ENCODE assay signal across 19 mouse cellular contexts in the genomic region with DNA sequence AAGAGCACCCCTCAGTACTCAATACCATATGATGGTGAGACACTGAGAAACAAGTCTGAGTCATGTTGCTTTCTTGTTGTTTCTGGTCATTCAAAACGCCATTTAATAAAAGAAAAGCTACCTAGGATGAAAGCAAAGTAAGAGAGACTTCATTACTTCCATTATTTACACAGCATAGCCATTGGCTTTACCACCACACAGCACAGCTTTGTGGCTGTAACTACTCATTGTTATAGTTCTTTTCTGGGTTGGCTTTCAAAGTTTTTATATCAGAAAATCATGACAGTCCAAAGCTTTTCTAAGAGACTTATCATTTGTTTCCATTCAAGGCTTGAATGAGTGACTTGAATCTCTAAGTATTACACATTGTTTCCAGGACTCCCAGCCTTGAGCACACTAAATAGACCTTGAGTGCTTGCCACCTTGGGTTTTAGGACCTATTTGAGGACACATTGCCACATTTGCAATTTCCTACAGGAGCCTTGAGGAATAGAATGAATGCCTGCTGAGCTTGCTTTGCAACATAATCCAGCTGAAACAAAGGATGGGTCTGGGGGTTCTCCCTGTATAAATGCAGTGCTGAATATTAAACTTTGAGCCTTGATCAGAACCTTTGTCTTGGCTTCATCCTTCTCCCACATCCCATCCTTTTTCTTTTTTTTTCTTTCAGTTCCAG.
DNase-seq lines count a peak whose midpoint lies in the region; ATAC-seq and TF ChIP-seq lines count a peak whose summit lies in the region.
"Had no signal": no experiment of that assay in that cellular context is flagged by ENCODE, and none has a peak within 500 bp of the region (broad histone marks: within the 10 kb centered on the region; RNA-seq: fewer than 3 reads in every experiment).

No protein-coding gene starts in this region.

- in situ Hi-C loops in ES-E14 (cut with MboI; ENCODE audit: low sequenced_read_pairs in 2 of 2, unreplicated experiment in 2 of 2) = no loop called here

- WGBS in hindbrain, embryonic 11.5 days = 18% methylated on average over 1 of the region's 1 CpGs
- 9% methylated on average over 1 of the region's 1 CpGs for WGBS in hindbrain, embryonic 13.5 days
- WGBS in hindbrain, embryonic 16.5 days = 17% methylated on average over 1 of the region's 1 CpGs

- H3K36me3 ChIP-seq in hindbrain, embryonic 11.5 days (ENCODE audit: control insufficient read depth, insufficient read depth, low read length) = no peaks in the 10 kb centered on the region
- H3K36me3 ChIP-seq in hindbrain, embryonic 13.5 days = no peaks in the 10 kb centered on the region
- H3K36me3 ChIP-seq in ES-E14 (ENCODE audit: control insufficient read depth, insufficient read depth, low read length, poor library complexity, severe bottlenecking) = no peaks in the 10 kb centered on the region; the same call in 1 of the 2 replicates
- no peaks in the 10 kb centered on the region for H3K36me3 ChIP-seq in hindbrain, embryonic 16.5 days (ENCODE audit: control insufficient read depth, insufficient read depth, low read length)
- H3K36me3 ChIP-seq: heart, embryonic 10.5 days; stomach, embryonic 15.5 days had no signal

- no peaks in the 10 kb centered on the region for H3K27me3 ChIP-seq in hindbrain, embryonic 11.5 days (ENCODE audit: control insufficient read depth, insufficient read depth, low read length)
- no peaks in the 10 kb centered on the region for H3K27me3 ChIP-seq in hindbrain, embryonic 13.5 days
- H3K27me3 ChIP-seq in hindbrain, embryonic 16.5 days (replicated peaks; ENCODE audit: control insufficient read depth, insufficient read depth, low read length) = no peaks in the 10 kb centered on the region
- H3K27me3 ChIP-seq: stomach, embryonic 15.5 days had no signal

- H3K27ac ChIP-seq in hindbrain, embryonic 11.5 days (ENCODE audit: low read depth, low read length) = no peak overlapping the region
- no peak overlapping the region for H3K27ac ChIP-seq in hindbrain, embryonic 13.5 days
- no peak overlapping the region; the same call in 1 of the 2 replicates for H3K27ac ChIP-seq in ES-E14 (ENCODE audit: insufficient read depth, low read depth, low read length, poor library complexity, severe bottlenecking)
- H3K27ac ChIP-seq in hindbrain, embryonic 16.5 days (ENCODE audit: low read depth, low read length) = no peak overlapping the region
- H3K27ac ChIP-seq: heart, embryonic 10.5 days; stomach, embryonic 15.5 days had no signal

- no peak overlapping the region for H3K9ac ChIP-seq in hindbrain, embryonic 11.5 days (ENCODE audit: low read depth, low read length)
- H3K9ac ChIP-seq in hindbrain, embryonic 13.5 days = no peak overlapping the region
- H3K9ac ChIP-seq in ES-E14 (ENCODE audit: insufficient read depth, low read depth, low read length, poor library complexity, severe bottlenecking) = no peak overlapping the region
- H3K9ac ChIP-seq in hindbrain, embryonic 16.5 days (ENCODE audit: low read depth, low read length) = no peak overlapping the region
- H3K9ac ChIP-seq: stomach, embryonic 15.5 days had no signal

- H3K4me2 ChIP-seq in hindbrain, embryonic 11.5 days (replicated peaks; ENCODE audit: low read depth, low read length) = no peak overlapping the region
- H3K4me2 ChIP-seq in hindbrain, embryonic 13.5 days = no peak overlapping the region
- no peak overlapping the region for H3K4me2 ChIP-seq in hindbrain, embryonic 16.5 days (ENCODE audit: low read length)
- H3K4me2 ChIP-seq: stomach, embryonic 15.5 days had no signal

- DNase-seq in hindbrain, embryonic 11.5 days (ENCODE audit: low spot score) = no peak
- DNase-seq in ES-E14 (ENCODE audit: low read depth, low spot score) = peak; percentile 21
- DNase-seq in brain, embryonic 14.5 days (ENCODE audit: low read depth) = peak; percentile 75
- no peak for DNase-seq in urinary bladder, postnatal 14 days (ENCODE audit: low spot score)
- DNase-seq in heart, postnatal 14 days = no peak
- DNase-seq: cerebellum, adult 11-12 months; cerebellum, postnatal 14 days; embryo, embryonic 11 days; kidney, adult 18-20 months; kidney, postnatal 10 days; left cerebral cortex, postnatal 4 days; liver; retina, postnatal 1 day; thymus, adult 2 months had no signal

- intact Hi-C loops in heart, postnatal 14 days (cut with DNase I) = no loop called here

- H3K4me3 ChIP-seq in hindbrain, embryonic 11.5 days (ENCODE audit: low read depth, low read length) = no peak overlapping the region
- no peak overlapping the region for H3K4me3 ChIP-seq in hindbrain, embryonic 13.5 days
- no peak overlapping the region for H3K4me3 ChIP-seq in ES-E14 (ENCODE audit: insufficient read depth in 1 of 2, low read depth in 1 of 2, low read length in 2 of 2, poor library complexity in 1 of 2, severe bottlenecking in 1 of 2)
- H3K4me3 ChIP-seq in hindbrain, embryonic 16.5 days (ENCODE audit: low read length) = no peak overlapping the region
- H3K4me3 ChIP-seq: heart, embryonic 10.5 days; stomach, embryonic 15.5 days had no signal

- H3K9me3 ChIP-seq in hindbrain, embryonic 11.5 days (ENCODE audit: control insufficient read depth, low read length) = no peaks in the 10 kb centered on the region
- no peaks in the 10 kb centered on the region for H3K9me3 ChIP-seq in hindbrain, embryonic 13.5 days
- no peaks in the 10 kb centered on the region for H3K9me3 ChIP-seq in ES-E14 (ENCODE audit: control insufficient read depth, insufficient read depth, low read depth, low read length)
- no peaks in the 10 kb centered on the region for H3K9me3 ChIP-seq in hindbrain, embryonic 16.5 days (ENCODE audit: control insufficient read depth, low read length)
- H3K9me3 ChIP-seq: heart, embryonic 10.5 days; stomach, embryonic 15.5 days had no signal

- no peak for TF ChIP-seq POLR2A in brain, embryonic 14.5 days (IDR thresholded peaks at IDR 0.05; ENCODE audit: borderline replicate concordance, extremely low read depth, insufficient read depth, insufficient read length, poor library complexity, severe bottlenecking)

- TF ChIP-seq CTCF in brain, embryonic 14.5 days (IDR thresholded peaks at IDR 0.05; ENCODE audit: borderline replicate concordance, extremely low read depth, insufficient read depth, insufficient read length) = no peak

- ATAC-seq in hindbrain, embryonic 11.5 days (ENCODE audit: low FRiP score) = peak; percentile 67
- no peak for ATAC-seq in hindbrain, embryonic 13.5 days (ENCODE audit: low FRiP score)
- peak; percentile 46; the same call in 1 of the 2 replicates for ATAC-seq in hindbrain, embryonic 16.5 days
- ATAC-seq: lung, postnatal 0 days had no signal

- no peaks in the 10 kb centered on the region for H3K4me1 ChIP-seq in hindbrain, embryonic 11.5 days (replicated peaks; ENCODE audit: control insufficient read depth, insufficient read depth, low read length)
- H3K4me1 ChIP-seq in hindbrain, embryonic 13.5 days (replicated peaks) = peaks cover 2% of the 10 kb centered on the region
- peaks cover 0 to 5% of the 10 kb centered on the region in 2 experiments; a peak in 2 of 4 replicates for H3K4me1 ChIP-seq in ES-E14 (ENCODE audit: control insufficient read depth in 2 of 2, insufficient read depth in 2 of 2, low read length in 2 of 2, poor library complexity in 1 of 2)
- peaks cover 1% of the 10 kb centered on the region; the same call in 1 of the 2 replicates for H3K4me1 ChIP-seq in hindbrain, embryonic 16.5 days (ENCODE audit: control insufficient read depth, insufficient read depth, low read depth, low read length)
- H3K4me1 ChIP-seq: heart, embryonic 10.5 days; stomach, embryonic 15.5 days had no signal

TF ChIP-seq in ES-E14, 5 proteins besides CTCF, POLR2A, EP300 and RAD21:
- no peak for TF ChIP-seq MAFK (IDR thresholded peaks at IDR 0.05; ENCODE audit: insufficient read depth, low read depth, low read length)
- no peak for TF ChIP-seq ZC3H11A (IDR thresholded peaks at IDR 0.05; ENCODE audit: borderline replicate concordance, low read depth, low read length)
- TF ChIP-seq ZNF384 (IDR thresholded peaks at IDR 0.05; ENCODE audit: low read depth, low read length) = no peak
- TF ChIP-seq CHD2 (IDR thresholded peaks at IDR 0.05; ENCODE audit: low read depth, low read length) = no peak
- TF ChIP-seq HCFC1 (IDR thresholded peaks at IDR 0.05; ENCODE audit: borderline replicate concordance, insufficient read depth, low read length) = no peak

Comparison
In these comparisons a context has a peak if more than half of its experiments do, and no peak if none do; other contexts are left out.
1. DNase-seq: peak in ES-E14 (single experiment) and brain, embryonic 14.5 days (single experiment); none in hindbrain, embryonic 11.5 days (single experiment), urinary bladder, postnatal 14 days (single experiment) and heart, postnatal 14 days (0 of 2).